25 mouse cellular contexts compared by ENCODE assay signal in the genomic region with DNA sequence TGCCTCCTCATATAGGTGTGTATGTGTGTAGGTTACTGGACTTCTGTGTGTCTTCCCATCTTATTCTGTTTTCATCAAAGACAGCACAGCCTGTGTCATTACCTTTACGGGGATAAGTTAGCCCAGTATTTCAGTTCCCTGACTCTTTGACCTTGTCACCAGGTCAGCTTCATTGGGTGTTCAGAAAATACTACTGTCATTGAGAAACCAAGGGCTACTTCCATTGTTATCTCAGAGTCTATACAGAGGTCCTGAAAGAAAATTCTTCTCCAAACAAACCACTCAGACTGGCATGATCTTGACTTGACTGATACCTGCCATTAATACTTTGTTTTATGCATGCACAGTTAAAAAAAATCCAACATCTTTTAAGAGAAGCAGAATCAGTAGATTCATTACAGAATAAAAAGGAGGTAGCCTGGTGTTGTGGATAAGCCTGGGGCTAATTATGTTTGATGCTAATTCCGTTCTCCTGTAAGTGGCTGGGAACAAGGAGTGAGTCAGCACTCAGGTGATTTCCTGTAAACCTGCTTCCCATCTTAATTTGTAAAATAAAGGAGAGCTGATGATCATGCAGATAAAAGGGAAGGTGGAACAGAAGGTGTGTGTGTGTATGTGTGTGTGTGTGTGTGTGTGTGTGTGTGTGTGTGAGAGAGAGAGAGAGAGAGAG.
"Had no signal": no experiment of that assay in that cellular context is flagged by ENCODE, and none has a peak within 500 bp of the region (broad histone marks: within the 10 kb centered on the region; RNA-seq: fewer than 3 reads in every experiment).

No protein-coding gene starts in this region.

- H3K27me3 ChIP-seq: heart, embryonic 13.5 days; heart, embryonic 15.5 days; hindbrain, embryonic 13.5 days; hindbrain, embryonic 15.5 days; kidney, embryonic 15.5 days; limb, embryonic 13.5 days; limb, embryonic 15.5 days; liver, embryonic 12.5 days had no signal

- H3K36me3 ChIP-seq: heart, embryonic 13.5 days; heart, embryonic 15.5 days; hindbrain, embryonic 13.5 days; hindbrain, embryonic 15.5 days; kidney, embryonic 15.5 days; limb, embryonic 13.5 days; limb, embryonic 15.5 days; liver, embryonic 12.5 days had no signal

- H3K4me3 ChIP-seq: heart, adult 2 months; heart, embryonic 13.5 days; heart, embryonic 15.5 days; hindbrain, embryonic 13.5 days; hindbrain, embryonic 15.5 days; kidney, embryonic 15.5 days; limb, embryonic 13.5 days; limb, embryonic 15.5 days; liver, embryonic 12.5 days had no signal

- DNase-seq: gastrocnemius, postnatal 14 days; gastrocnemius, postnatal 36 days; heart, adult 11 months; heart, adult 2 months; heart, postnatal 14 days; heart, postnatal 36 days; kidney, adult 11 months; kidney, adult 2 months; kidney, adult 9 months; kidney, postnatal 14 days; kidney, postnatal 36 days; layer of hippocampus, adult 9-11 months; layer of hippocampus, postnatal 36 days; left cerebral cortex, postnatal 4 days had no signal

- H3K9ac ChIP-seq: heart, embryonic 13.5 days; heart, embryonic 15.5 days; hindbrain, embryonic 13.5 days; hindbrain, embryonic 15.5 days; kidney, embryonic 15.5 days; limb, embryonic 13.5 days; limb, embryonic 15.5 days; liver, embryonic 12.5 days; liver, embryonic 14.5 days had no signal

- H3K9me3 ChIP-seq: heart, embryonic 15.5 days; hindbrain, embryonic 13.5 days; hindbrain, embryonic 15.5 days; kidney, embryonic 15.5 days; limb, embryonic 13.5 days; limb, embryonic 15.5 days; liver, embryonic 12.5 days had no signal

- H3K27ac ChIP-seq: heart, adult 2 months; heart, embryonic 13.5 days; heart, embryonic 15.5 days; hindbrain, embryonic 13.5 days; hindbrain, embryonic 15.5 days; hindbrain, postnatal 0 days; kidney, embryonic 15.5 days; kidney, postnatal 0 days; limb, embryonic 13.5 days; limb, embryonic 15.5 days; liver, embryonic 12.5 days; liver, embryonic 14.5 days had no signal

- H3K4me1 ChIP-seq: heart, embryonic 13.5 days; heart, embryonic 15.5 days; hindbrain, embryonic 13.5 days; hindbrain, embryonic 15.5 days; kidney, embryonic 15.5 days; limb, embryonic 13.5 days; limb, embryonic 15.5 days; liver, embryonic 12.5 days had no signal
